Mouse (Mus musculus) right cerebral cortex, postnatal 4 days (tissue): ENCODE data around the gene Rarg.

Experiments used
- DNase-seq: peaks from one replicate; pipeline ENCODE4 v3.0.0-alpha.2; 2022

Gene Rarg

DNA sequence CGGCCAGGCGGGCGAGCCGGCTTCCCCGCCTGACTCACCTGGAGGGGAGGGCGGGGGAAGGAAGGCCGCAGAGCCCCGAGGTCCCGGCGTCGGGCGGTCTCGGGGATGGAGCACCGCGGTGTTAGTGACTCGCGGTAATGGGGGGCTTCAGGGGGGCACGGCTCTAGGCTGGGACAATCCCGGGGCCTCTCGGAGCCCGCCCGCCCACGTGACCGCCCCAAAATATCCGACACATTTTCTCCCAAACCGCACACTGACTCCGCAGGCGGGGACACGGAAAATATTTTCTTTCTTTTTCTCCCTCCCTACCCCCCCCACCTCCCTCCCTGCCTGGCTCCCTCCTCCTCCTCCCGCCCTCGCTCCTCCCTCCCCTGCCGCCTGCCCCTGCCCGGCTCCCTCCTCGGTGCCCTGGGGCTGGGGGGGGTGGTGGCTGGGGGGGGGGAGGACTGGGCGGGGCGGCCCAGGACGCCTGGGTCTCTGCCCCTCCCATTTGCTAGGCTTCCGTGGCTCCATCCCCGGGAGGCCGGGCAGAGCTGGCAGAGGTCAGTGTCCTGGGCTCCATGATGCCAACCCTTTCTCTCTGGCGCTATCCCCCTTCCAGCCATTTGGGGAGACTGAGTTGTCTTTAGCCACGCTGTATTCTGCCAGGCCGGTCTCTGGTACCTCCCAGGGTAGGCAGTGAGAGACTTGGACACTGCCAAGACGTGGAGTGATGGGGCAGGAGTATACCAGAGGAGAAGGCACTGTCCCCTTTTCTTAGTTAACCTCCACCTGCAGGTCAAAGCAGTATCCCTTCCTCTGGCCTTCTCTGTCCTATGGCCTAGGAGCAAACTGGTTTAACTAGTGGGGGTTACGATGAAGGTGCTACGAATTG is at the start of gene Rarg:
Gene Rarg (minus strand): TSS at position 316 of the 874 bp plus-strand sequence.
- peak; percentile 34 for DNase-seq

GRCm38 (mm10) chr15:102302542-102302941 is 45.2 kb upstream of the Rarg start:
- no peak for DNase-seq

DNA sequence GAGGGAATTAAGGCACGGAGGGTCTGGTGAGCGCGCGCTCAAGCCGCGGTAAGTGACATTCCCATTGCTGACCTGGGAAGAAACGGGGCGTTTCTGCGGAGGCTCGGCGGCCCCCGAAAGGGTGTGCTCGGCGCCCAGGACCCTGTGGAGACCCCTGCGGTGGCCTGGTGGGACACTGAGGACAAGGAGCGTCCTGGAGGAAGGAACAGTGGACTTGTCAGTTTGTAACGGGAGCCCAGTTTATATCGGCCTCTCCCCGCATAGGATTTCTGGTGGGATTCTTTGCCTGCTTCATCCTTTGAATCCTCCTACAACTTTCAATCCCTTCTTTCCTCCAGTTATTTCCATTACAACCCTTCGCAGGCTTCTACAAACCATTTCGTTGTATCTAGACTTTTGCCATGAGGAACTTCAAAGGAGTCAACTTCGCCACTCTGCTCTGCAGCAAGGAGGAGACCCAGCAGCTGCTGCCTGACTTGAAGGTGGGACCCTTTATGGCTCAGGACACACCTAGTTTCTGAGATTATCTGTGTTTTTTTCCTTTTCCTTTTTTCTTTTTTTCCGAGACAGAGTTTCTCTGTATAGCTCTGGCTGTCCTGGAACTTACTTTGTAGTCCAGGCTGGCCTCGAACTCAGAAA is 39.2 kb upstream of the Rarg start:
- DNase-seq, result no peak

- DNase-seq, result peak; percentile 92
Observed at GRCm38 (mm10) chr15:102295633-102296367, 38.5 kb upstream of the Rarg start, which contains the start of gene Espl1. Espl1 (plus strand) TSS chr15:102296266.

- DNase-seq, result no peak
Observed at GRCm38 (mm10) chr15:102287395-102287794, 30.1 kb upstream of the Rarg start.

GRCm38 (mm10) chr15:102283648-102284047 is 26.3 kb upstream of the Rarg start:
- no peak for DNase-seq

- DNase-seq, result no peak
Observed at GRCm38 (mm10) chr15:102282463-102283292, 25.4 kb upstream of the Rarg start.

DNA sequence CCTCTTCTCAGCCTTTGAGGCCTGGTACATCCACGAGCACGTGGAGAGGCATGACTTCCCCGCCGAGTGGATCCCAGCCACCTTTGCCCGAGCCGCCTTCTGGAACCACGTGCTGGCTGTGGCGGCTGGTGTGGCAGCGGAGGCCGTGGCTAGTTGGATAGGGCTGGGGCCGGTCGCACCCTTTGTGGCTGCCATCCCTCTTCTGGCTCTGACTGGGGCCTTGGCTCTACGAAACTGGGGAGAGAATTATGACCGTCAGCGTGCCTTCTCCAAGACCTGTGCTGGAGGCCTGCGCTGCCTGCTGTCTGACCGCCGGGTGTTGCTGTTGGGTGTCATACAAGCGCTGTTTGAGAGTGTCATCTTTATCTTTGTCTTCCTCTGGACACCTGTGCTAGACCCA is 23.3 kb upstream of the Rarg start:
- no peak for DNase-seq

DNA sequence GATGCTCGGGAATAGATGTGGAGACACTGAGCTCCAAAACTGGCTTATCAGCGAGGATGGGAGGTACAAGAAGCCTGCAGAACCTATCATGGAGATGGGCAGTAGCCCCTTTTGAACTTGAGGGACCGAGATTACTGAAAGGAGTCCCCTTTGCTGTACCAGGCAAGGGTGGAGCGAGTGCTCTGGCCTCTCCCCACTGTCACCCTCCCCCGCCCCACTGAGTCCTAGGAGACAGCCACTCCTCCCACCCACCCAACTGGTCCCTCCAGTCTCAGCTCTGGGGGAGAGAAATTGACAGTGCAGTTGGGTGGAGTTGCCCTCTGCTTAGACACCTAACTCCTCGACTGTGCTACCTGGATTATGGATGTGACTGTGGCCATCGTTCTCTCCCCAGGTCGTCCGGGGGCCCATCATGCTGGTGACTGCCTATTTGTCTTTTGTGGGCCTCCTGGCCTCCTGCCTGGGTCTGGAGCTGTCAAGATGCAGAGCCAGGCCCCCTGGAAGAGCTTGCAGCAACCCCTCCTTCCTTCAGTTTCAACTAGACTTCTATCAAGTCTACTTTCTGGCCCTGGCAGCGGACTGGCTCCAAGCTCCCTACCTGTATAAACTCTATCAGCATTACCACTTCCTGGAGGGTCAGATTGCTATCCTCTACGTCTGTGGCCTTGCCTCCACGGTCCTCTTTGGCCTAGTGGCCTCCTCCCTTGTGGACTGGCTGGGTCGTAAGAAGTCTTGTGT is 22.6 kb upstream of the Rarg start:
- DNase-seq, result no peak

DNA sequence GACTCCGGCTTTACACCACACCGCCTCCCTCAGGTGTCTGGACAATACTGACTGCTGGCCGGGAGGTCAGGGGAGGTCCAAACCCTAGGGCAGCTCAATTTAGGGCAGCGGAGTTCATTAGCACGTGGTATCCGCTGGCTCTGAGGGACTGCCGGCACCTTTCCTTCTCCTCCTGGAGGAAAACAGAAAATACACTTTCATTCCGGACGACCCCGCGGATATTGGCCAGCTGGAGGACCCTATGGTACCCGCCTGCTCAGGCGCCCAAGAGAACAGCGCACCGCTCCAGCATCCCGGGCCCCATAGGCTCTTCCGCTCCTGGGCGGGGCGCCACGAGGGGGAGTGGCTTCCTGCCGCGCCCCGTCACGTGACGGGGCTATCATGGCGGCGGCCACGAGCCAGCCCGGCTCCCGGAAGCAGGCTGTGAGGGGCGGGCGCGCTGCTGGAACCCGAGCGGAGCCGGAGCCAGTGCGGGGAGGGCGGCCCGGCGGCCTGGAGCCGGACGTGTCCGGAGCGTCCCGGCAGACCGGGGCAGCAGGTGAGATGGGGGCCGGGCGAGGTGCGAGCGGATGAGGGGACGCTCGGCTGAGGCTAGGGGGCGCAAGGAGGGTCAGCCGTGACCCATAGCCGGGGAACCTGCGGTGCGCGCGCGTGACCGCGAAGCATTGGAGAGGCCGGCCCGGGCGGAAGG is 21.9 kb upstream of the Rarg start, which contains the start of gene Mfsd5:
Gene Mfsd5 (plus strand): TSS at position 363 of the 691 bp plus-strand sequence.
- peak; percentile 95 for DNase-seq

GRCm38 (mm10) chr15:102278726-102279091 is 21.4 kb upstream of the Rarg start:
- no peak for DNase-seq

DNA sequence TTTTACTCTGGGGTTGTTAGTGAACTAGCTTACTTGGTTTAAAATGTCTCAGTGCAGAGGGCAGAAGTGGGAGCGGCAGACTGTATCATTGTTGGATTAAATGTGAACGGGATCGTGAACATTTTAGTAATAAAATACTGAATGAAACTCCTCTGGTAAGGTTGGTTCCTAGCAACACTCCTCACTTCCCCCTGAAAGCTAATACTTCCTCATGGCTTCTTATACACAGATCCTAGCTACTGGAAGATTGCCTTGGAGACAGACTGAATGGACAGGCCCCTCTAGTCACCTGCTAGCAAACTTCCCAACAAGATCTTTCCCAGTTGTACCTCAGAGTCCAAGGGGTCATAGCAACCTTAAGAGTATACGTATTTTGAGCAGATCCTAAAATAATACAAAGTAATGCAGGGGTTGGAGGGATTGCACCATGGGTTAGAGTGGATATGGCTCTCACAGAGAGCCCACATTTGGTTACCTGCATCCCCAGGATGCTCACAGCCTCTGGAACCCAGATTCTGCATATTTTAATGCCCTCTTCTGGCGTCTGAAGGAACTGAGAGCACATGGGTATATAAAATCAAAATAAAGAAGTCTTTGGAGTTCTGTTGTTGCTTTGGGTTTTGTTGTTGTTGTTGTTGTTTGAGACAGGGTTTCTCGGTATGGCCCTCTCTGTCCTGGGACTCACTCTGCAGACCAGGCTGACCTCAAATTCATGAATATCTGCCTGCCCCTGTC is 16.8 kb upstream of the Rarg start:
- no peak for DNase-seq

DNA sequence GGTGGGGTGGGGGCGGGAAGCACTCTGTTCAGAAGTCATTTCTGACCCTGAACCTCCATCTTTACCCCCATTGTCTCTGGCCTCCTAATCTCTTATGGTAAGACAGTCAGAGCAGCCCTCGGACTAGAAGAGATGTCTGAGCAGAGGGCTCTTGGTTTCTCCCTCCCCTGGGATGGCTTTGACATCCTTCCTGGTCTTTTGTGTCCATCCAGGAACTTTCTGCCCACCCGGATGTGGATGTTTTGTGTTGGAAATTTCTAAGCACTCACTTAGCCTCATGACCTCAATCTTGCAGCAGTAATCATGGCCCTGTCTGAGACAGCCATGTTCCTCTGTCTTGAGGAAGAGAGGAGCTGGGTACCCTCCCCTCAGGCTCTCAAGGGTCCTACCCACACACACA is 14.1 kb upstream of the Rarg start:
- no peak for DNase-seq

DNA sequence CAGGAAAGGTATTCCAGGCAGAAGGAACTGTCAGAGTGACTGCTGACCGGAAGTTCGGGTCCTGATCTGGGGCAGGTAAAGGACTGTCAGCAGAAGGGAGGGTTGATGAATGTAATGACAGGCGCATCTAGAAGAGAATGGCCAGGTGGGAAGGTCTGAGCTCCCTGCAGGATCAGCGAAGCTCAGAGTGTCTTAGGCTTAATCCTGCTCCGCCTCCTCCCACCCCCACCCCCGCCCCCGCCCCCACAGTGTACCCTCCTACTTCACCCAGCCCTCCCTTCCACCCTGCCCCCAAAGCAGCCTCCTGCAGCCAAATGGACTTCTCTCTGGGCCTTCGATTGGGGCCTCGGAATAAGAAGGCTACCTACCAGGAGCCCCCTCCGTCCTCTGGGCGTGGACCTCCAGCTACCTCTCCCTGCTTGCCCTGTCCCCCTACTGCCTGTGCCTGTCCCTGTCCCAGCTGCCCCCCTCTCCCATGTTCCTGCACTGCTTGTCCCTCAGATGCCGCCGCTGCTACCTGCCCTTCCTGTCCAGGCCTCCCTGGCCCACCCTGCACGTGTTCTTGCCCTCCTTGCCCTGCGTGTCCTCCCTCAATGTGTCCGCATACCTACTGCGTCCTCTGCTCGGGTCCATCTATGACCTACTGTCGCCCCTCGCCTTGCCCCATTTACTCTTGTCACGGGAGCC is 13.1 kb upstream of the Rarg start, which contains the start of gene Gm9918:
Gene Gm9918 (plus strand): TSS at position 290 of the 687 bp plus-strand sequence.
- DNase-seq, result no peak

GRCm38 (mm10) chr15:102265548-102265947 is 8.2 kb upstream of the Rarg start:
- no peak for DNase-seq

- DNase-seq, result no peak
Observed at GRCm38 (mm10) chr15:102263037-102263436, 5.7 kb upstream of the Rarg start.

- no peak for DNase-seq
Observed at GRCm38 (mm10) chr15:102262582-102262981, 5.3 kb upstream of the Rarg start.

DNA sequence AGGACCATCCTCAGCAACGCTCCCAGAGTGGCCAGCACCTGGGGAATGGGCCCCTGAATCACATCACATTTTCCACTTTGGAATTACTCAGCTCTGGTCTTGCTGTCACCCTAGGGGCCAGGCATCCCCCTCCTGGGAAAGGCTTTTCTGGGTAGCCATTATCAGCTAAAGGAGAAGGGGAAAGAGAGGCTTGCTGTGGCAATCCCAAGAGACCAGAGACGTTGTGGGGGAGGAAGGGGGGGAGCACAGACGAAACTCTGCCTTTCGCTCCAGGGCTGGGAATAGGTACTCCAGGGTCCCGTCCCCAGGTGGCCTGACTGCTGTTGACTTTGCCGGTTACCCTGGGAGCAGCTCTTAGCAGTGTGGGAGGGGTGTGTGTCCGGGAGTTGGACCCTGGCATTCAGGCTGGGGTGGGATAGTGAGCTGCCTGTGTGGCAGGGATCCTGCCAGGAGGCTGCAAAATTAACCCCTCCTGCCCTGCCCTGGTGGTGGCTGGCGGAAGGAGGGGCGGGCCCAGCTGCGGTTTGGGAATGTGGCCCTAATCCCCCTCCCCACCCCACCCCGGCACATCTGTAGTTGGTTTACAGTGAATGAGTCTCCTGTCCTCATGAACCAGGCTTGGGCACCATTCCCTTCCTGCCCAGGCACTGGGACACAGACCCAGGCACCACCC is 1.4 kb upstream of the Rarg start:
- DNase-seq, result no peak

- DNase-seq, result no peak
Observed at GRCm38 (mm10) chr15:102258076-102258470, 756 bp upstream of the Rarg start.
